Mouse (Mus musculus) limb, embryonic 14.5 days (tissue): ENCODE measurements around the gene Hoxc11. TPM values are rescaled to one million over a fixed set of nuclear protein-coding genes. Genes with fewer than 3 reads are reported as not detected.

Experiments
- ATAC-seq: fragments of 200-750 bp; cut with Nextera tagmentation; 2 replicates; pipeline ENCODE4 v1.8.0; 2017; ENCODE audit warnings: low read depth, moderate number of reproducible peaks, moderate TSS enrichment; ENCODE audit not compliant: low FRiP score
- DNase-seq: peaks from one replicate; pipeline ENCODE4 v3.0.0-alpha.2; 2015; ENCODE audit warnings: low spot score
- H3K27ac ChIP-seq: fragments of 300-500 bp; sonication (generic); replicated peaks from 2 replicates; pipeline ENCODE4 v1.5.1; 2014; ENCODE audit warnings: low read depth, mild to moderate bottlenecking, low read length, moderate library complexity, mixed read lengths
- H3K27me3 ChIP-seq: fragments of 300-500 bp; sonication (generic); 2 replicates; pipeline ENCODE4 v1.6.1; 2014; ENCODE audit warnings: low read length, mixed read lengths; ENCODE audit not compliant: control insufficient read depth, insufficient read depth
- H3K36me3 ChIP-seq: fragments of 300-500 bp; sonication (generic); 2 replicates; pipeline ENCODE4 v1.6.1; 2014; ENCODE audit warnings: mild to moderate bottlenecking, low read length, moderate library complexity, mixed read lengths; ENCODE audit not compliant: control insufficient read depth, insufficient read depth
- H3K4me1 ChIP-seq: fragments of 300-500 bp; sonication (generic); 2 replicates; pipeline ENCODE4 v1.6.1; 2014; ENCODE audit warnings: antibody characterized with exemption, low read length, mixed read lengths; ENCODE audit not compliant: control insufficient read depth, insufficient read depth
- H3K4me2 ChIP-seq: fragments of 300-500 bp; sonication (generic); replicated peaks from 2 replicates; pipeline ENCODE4 v1.6.1; 2014; ENCODE audit warnings: low read depth, mild to moderate bottlenecking, low read length, moderate library complexity; ENCODE audit not compliant: severe bottlenecking
- H3K4me3 ChIP-seq: fragments of 300-500 bp; sonication (generic); replicated peaks from 2 replicates; pipeline ENCODE4 v1.5.1; 2014; ENCODE audit warnings: low read length
- H3K9ac ChIP-seq: fragments of 300-500 bp; sonication (generic); 2 replicates; pipeline ENCODE4 v1.6.1; 2014; ENCODE audit warnings: mild to moderate bottlenecking, low read depth, low read length, moderate library complexity; ENCODE audit not compliant: severe bottlenecking
- H3K9me3 ChIP-seq: fragments of 300-500 bp; sonication (generic); 2 replicates; pipeline ENCODE4 v1.6.1; 2016; ENCODE audit warnings: low read length; ENCODE audit not compliant: control insufficient read depth
- POLR2A ChIP-seq: fragments of 200-500 bp; IDR thresholded peaks from 2 replicates; pipeline ENCODE4 v1.8.0; 2012; ENCODE audit warnings: inconsistent platforms, mild to moderate bottlenecking, moderate library complexity, borderline replicate concordance; ENCODE audit not compliant: insufficient read depth, insufficient read length; ENCODE audit errors: extremely low read depth
- WGBS: fragments of 180-500 bp; shearing (Covaris S2); extraction: QIAGEN DNeasy Blood & Tissue Kit; methylation state at CpG from one replicate; pipeline ENCODE4 v1.1.7; 2014; 5-methylcytosine and 5-hydroxymethylcytosine counted together
- polyA plus RNA-seq, 2 experiments: library from polyadenylated mRNA; depleted of rRNA in 1 of 2; stranded (reverse) in 1 of 2; unstranded in 1 of 2; fragments of >200 nt; fragmentation: Nextera tagmentation in 1 of 2; extraction: Ambion mirVana in 1 of 2; gene quantifications; 2 replicates each; pipeline versions ENCODE4 v1.2.1 to v1.2.3; 2012 to 2014

Hoxc11 gene
- polyA plus RNA-seq, 2 experiments, result 1.4 to 7.6 TPM

- ATAC-seq (peak; percentile 17; the same call in 1 of the 2 replicates), DNase-seq (no peak)
- no peaks in the 10 kb centered on the region for H3K36me3 ChIP-seq
- H3K9me3 ChIP-seq, result no peaks in the 10 kb centered on the region
- no peak for TF ChIP-seq POLR2A
- peak within 1 kb of the TSS; percentile 38 for H3K4me3 ChIP-seq
- peak within 1 kb of the TSS; percentile 54 for H3K4me2 ChIP-seq
- under 1% methylated on average over 22 of the region's 27 CpGs for WGBS
- H3K9ac ChIP-seq, result peak within 1 kb of the TSS; percentile 53
- H3K27me3 ChIP-seq, result peaks cover 89% of the 10 kb centered on the region
- H3K4me1 ChIP-seq, result no peaks in the 10 kb centered on the region; the same call in 1 of the 2 replicates
- peak within 1 kb of the TSS; percentile 63 for H3K27ac ChIP-seq
These were observed 12.6 kb downstream of the Hoxc11 start, which contains the start of gene Hoxc10 for GRCm38 (mm10) chr15:102966776-102967311. Gene Hoxc10 (plus strand): TSS chr15:102966796.

- under 1% methylated on average over 12 of the region's 12 CpGs for WGBS
- DNase-seq (no peak), ATAC-seq (no peak)
- H3K9ac ChIP-seq, result peak within 1 kb of the TSS; percentile 53
- H3K27me3 ChIP-seq, result peaks cover 90% of the 10 kb centered on the region
- peak within 1 kb of the TSS; percentile 54 for H3K4me2 ChIP-seq
- no peaks in the 10 kb centered on the region for H3K9me3 ChIP-seq
- no peak for TF ChIP-seq POLR2A
- H3K27ac ChIP-seq, result peak within 1 kb of the TSS; percentile 63
- H3K36me3 ChIP-seq, result no peaks in the 10 kb centered on the region
- H3K4me1 ChIP-seq, result no peaks in the 10 kb centered on the region; the same call in 1 of the 2 replicates
- peak within 1 kb of the TSS; percentile 38 for H3K4me3 ChIP-seq
These were observed 13.0 kb downstream of the Hoxc11 start, which contains the start of gene Hoxc5 for GRCm38 (mm10) chr15:102967312-102967510. Gene Hoxc5 (plus strand): TSS chr15:102967443.

- peak overlapping the region; percentile 55; the same call in 1 of the 2 replicates for H3K27ac ChIP-seq
- ATAC-seq (no peak), DNase-seq (no peak)
- no peak for TF ChIP-seq POLR2A
- no peaks in the 10 kb centered on the region; the same call in 1 of the 2 replicates for H3K4me1 ChIP-seq
- no peaks in the 10 kb centered on the region for H3K9me3 ChIP-seq
- H3K4me3 ChIP-seq, result peak overlapping the region; percentile 38
- peaks cover 90% of the 10 kb centered on the region for H3K27me3 ChIP-seq
- H3K36me3 ChIP-seq, result no peaks in the 10 kb centered on the region
- H3K4me2 ChIP-seq, result peak overlapping the region; percentile 54
- 3% methylated on average over 34 of the region's 34 CpGs for WGBS
- peak overlapping the region; percentile 53 for H3K9ac ChIP-seq
These were observed 13.5 kb downstream of the Hoxc11 start for GRCm38 (mm10) chr15:102967511-102968397.

- DNase-seq, result no peak
- H3K4me2 ChIP-seq, result peak overlapping the region; percentile 29; the same call in 1 of the 2 replicates
- no peaks in the 10 kb centered on the region for H3K36me3 ChIP-seq
- no peak overlapping the region for H3K27ac ChIP-seq
- H3K4me1 ChIP-seq, result no peaks in the 10 kb centered on the region; the same call in 1 of the 2 replicates
- 40% methylated on average over 1 of the region's 1 CpGs for WGBS
- no peak overlapping the region for H3K9ac ChIP-seq
- no peak for ATAC-seq
- no peak for TF ChIP-seq POLR2A
- peak overlapping the region; percentile 17; the same call in 1 of the 2 replicates for H3K4me3 ChIP-seq
- H3K9me3 ChIP-seq, result no peaks in the 10 kb centered on the region
- peaks cover 94% of the 10 kb centered on the region for H3K27me3 ChIP-seq
These were observed 15.1 kb downstream of the Hoxc11 start for GRCm38 (mm10) chr15:102969296-102969695.

- WGBS, result 3% methylated on average over 12 of the region's 12 CpGs
- ATAC-seq (no peak), DNase-seq (no peak)
- Histone ChIP-seq H3K4me2 (0 out of 2 replicates have a peak overlapping the region, but pooled peaks have one; percentile 15), H3K27me3 (peaks cover 93% of the 10 kb centered on the region), H3K4me3 (no peak overlapping the region), H3K4me1 (no peaks in the 10 kb centered on the region), H3K9me3 (no peaks in the 10 kb centered on the region), H3K36me3 (no peaks in the 10 kb centered on the region), H3K27ac (no peak overlapping the region), H3K9ac (no peak overlapping the region)
- no peak for TF ChIP-seq POLR2A
These were observed 16.5 kb downstream of the Hoxc11 start for GRCm38 (mm10) chr15:102970740-102971139.
